Mouse (Mus musculus) adrenal gland, adult (tissue): ENCODE measurements around the gene Ttc28.

Experiments
- DNase-seq, 2 experiments: peaks; one replicate each; pipeline ENCODE4 v3.0.0; 2022 to 2023; ENCODE audit warnings: low spot score in 1 of 2; ENCODE audit not compliant: inconsistent age in 2 of 2

The Ttc28 gene

DNA sequence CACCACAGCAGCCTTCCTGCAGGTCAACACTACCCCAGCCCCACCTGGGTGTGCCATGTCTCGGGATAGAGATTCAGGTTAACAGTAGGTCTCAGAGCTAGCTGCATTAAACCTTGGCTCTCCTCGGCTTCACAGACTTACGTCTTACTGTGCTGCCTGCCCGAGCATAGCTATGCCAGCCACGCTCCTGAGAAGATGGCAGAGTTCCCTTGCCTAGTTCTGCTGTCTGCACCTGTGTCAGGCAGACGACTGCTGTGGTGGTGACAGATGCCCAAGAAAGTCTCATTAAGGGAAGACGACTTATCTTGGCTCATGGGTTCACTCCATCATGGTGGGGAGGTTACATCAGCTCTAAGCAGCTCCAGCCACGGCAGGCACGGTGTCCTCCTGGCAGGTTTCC, 278.7 kb downstream of the Ttc28 start:
- DNase-seq, result no peak

DNA sequence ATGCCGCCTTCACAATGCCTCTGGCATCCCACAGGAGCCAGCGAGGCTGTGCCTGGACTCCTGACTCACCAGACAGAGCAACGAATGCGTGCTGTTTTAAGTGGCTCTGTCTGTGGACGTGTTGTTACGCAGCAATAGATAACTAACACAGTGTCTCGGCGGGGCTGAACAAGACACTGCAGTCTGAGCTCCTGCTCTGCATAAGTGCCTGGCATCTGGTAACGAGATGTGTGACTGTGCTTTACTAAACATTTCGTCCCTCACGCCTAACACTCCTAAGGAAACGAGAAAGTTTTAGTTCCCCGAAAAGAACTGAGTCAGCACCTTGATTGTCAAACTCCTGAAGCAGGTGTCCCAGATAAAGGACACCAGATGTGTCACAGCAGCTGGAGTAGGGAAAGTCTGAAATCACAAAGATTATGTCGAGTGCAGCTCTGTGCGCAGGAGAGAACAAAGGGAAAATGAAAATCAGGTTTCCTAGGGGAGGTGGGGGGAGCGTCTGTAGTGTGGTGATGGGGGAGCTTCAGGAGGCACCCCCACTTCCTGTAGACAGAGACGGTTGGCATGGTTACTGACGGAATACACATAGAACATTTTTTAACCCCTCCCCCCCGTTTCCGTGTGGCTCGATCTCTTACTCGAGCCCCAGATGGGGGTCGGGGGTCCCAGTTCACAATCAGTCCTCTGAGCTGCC, 280.2 kb downstream of the Ttc28 start:
- no peak for DNase-seq

GRCm38 (mm10) chr5:111161146-111161930, 281.7 kb downstream of the Ttc28 start:
- DNase-seq, result no peak

DNA sequence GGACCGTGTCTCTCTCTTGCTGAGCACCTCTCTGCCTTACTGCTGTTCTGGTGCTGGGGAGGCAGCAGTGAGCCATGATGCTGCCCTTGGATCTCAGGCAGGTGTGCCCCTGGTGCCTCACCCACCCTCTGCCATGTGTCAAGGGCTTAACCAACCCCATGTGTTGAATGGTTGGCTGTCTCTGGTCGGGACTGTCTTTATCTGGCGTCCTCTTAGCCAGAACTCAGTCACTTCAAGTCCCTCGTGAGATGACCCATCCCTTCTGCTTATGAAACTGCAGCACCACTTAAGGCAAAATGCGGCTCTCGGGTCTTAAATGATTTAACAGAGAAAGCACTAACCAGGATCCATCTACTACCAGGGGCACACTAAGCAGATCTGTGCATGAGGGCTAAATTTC, 283.3 kb downstream of the Ttc28 start:
- DNase-seq, result no peak

GRCm38 (mm10) chr5:111163377-111163776, 283.8 kb downstream of the Ttc28 start:
- DNase-seq, result no peak

- peak in 1 of 2 experiments; percentile 61 for DNase-seq
These were observed 284.8 kb downstream of the Ttc28 start for GRCm38 (mm10) chr5:111164348-111164920.

GRCm38 (mm10) chr5:111170383-111170782, 290.8 kb downstream of the Ttc28 start:
- no peak for DNase-seq

DNA sequence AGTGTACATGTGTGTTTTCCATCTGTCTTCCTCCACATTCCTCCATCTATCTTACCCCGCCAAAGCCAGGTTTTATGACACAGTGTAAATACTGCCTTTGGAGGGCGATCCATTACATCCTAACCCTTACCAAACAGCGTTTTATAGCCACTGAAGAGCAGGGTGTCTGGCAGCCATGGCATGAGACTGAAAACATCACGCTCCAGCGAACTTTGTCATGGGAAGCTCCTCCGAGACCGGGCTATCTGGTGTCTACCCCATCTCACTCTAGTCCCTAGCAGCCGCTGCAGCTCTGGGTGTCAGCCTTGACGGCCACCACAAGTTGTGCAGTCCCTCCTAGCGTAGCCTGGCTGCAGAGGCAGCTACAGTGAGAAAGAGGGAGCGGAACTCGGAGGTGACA, 295.8 kb downstream of the Ttc28 start:
- peak in 1 of 2 experiments; percentile 16 for DNase-seq

DNA sequence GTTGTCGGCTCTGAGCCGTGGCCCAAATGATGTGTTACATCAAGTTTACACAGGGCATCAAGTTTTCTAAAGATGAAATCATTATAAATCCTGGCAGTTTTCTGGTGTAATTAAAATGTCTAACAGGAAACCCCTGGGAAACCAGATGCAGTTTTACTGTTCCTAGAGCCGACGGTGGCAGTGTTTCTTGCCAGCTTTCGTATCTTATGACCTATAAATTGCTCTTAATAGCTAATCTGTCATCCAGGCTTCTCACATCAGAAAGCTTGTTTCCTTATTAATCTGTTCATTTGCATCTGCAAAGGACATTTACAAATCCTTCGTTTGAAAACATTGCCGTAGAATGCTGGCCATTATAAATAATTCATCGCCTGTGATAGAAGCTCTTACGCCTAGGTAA, 296.2 kb downstream of the Ttc28 start:
- DNase-seq, result no peak

DNA sequence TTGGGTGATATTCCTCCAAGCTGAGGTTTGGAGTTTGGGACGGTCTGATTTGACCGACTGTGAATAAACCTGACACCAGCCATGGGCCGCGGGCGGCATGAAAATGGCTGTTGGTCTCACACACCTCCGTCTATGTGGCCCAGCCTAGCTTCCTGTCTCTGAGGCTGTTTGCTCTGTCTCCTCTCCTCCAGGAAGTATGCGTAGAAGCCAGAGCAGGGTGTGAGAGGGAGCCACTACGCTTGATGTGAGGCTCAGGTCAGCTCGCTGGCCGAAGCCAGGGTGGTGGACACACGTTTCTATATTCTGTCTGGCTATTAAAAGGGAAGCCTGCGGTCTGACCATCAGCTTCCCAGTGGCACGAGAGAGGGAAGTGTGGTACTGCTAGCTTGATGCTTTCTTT, 296.8 kb downstream of the Ttc28 start:
- no peak for DNase-seq

DNA sequence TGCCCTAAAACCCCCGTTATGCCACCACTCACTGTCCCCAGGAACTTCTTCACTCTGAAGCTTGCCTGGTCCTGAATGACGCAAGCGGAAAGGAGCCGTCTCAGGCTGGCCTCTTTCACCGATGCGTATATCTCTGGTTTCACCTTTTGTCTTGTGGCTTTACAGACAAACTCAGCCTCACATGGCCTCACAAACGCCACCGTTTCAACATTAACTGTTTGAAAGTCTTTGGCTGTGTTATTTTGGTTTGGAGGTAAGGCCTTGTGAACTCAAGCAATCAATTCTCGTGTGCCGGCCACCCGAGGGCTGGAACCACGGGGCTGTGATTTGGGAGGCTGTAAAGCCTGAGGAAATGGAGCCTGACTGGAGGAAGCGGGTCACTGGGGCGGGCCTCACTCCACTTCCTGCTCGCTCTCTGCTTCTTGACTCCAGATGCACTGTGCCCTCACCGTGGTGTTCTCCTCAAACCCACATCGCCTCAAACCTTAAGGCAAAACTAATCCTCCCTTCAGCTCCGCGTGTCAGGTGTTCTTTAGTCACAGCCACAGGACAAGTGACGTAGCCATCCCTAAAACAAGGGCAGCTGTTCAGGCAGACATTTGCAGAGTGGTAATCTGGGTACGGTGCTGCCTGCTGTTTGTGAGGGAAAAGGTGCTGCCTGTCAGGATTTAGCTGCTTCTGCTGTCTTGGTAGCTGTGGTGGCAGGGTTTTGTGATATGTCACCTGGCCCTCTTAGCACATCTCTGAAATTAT, 298.9 kb downstream of the Ttc28 start:
- peak; percentile 45 to 73 for DNase-seq

GRCm38 (mm10) chr5:111179651-111180050, 300.0 kb downstream of the Ttc28 start:
- no peak for DNase-seq

- peak in 1 of 2 experiments; percentile 17 for DNase-seq
These were observed 300.8 kb downstream of the Ttc28 start for GRCm38 (mm10) chr5:111180091-111181053.

DNA sequence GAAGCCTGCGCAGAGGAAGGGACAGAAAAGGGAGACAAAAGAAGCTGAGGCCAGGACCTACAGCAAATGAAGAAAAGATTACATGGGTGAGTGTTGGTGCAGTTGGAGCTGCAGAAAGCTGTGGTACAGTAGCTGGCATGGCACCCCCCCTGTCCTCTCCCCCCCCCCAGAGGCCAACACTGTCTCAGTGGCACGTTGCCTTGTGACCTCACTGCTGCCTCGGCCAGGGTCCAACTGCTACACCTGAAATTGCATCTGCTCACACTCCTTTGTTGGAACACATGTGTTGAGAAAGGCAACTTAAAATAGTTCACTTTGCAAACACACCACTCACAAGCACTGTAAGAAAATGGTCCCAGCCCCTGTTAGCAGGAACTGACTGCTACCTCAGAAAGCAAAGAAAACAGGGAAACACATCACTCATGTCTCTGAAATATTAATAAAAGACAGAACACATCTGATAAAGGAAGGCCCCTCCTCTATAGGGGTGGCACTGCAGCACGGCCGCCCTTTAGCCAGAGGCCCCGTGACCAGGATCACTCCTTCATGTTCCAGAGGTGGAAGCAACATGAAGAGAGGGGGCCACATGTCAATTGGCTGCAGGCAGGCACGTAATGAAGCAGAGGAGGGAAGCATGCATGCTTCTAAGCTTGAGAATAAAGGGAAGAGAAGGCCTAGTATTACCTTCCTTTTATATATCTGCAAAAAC, 301.8 kb downstream of the Ttc28 start:
- DNase-seq, result no peak

GRCm38 (mm10) chr5:111186600-111186999, 307.0 kb downstream of the Ttc28 start:
- DNase-seq, result peak in 1 of 2 experiments; percentile 46

- DNase-seq, result no peak
These were observed 312.4 kb downstream of the Ttc28 start for GRCm38 (mm10) chr5:111191972-111192371.

DNA sequence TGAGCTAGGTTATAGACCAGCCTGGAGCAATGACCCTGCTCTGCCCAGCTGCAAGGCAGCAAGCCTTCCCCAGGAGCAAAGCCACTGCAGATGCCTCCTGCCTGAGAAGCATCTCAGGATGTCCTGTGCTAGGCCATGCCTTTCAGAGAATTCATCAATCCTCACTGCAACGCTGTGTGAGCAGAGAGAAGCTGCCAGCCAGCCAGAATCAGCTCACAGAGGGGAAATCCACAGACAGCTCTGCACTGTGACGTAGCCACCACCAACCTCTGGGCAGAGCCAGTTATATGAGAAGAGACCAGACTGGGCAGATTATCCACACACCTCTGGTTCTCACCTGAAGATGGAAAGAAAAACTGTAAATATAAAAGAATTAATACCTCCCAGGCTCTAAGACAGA, 315.2 kb downstream of the Ttc28 start:
- DNase-seq, result no peak

DNA sequence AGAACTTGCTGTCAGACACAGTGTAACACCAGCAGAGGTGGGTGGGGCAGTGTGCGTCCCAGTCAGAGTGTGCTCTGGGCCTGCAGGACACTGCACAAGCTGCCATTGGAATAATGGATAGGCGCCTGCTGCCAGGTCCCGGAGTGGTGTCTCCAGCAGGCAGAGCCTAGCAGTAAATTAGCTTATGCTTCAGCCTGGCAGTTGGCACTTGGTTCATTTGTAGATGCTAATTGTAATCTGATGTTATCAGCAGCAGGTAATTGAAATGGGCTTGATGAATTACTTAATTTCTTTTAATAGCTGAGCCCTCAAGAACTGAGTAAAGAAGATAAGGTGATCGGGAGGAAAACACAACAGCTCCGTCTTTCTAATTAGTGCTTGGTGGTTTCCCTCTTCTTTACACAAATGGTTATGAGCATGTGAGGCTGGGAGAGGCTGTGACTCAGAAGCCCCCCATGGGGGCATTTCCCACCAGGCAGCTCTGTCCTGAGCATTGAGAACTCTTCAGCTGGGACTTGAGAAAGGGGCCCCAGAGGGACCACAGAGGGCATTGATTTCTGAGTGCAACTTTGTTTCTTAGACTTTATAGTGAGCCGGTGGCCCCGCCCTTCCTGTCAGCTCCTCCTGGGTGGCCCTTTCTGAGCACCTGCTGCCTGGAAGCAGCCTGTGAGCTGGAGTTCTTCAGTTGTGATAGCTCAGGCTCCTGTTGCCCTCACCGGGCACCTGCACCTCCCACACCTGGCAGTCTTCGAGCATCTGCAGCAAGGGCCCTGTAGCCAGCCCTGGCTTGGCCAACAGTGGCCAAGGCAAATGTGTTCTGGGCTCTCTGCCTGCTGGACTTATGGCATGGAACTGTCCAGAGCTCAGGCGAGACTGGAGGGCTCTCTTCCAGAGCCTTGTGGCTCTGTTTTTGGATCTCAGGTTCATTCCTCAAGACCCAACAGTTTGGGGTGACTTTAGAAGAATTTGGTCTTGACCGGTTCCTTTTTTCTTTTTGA, 316.2 kb downstream of the Ttc28 start:
- peak in 1 of 2 experiments; percentile 51 for DNase-seq
